Mouse (Mus musculus): ENCODE data around the gene Lta. TPM values are rescaled to one million over a fixed set of nuclear protein-coding genes. Genes with fewer than 3 reads are reported as not detected.

Lta gene
- total RNA-seq, 2 experiments from 2014 or later = not detected

GRCm38 (mm10) chr17:35162730-35163129, 42.4 kb downstream of the Lta start:
- no peak for ATAC-seq (replicated peaks; ENCODE audit: poor library complexity)

- no peak for ATAC-seq (replicated peaks; ENCODE audit: poor library complexity)
Observed at GRCm38 (mm10) chr17:35162121-35162520, 43.0 kb downstream of the Lta start.

GRCm38 (mm10) chr17:35161421-35161820, 43.7 kb downstream of the Lta start:
- no peak for ATAC-seq (replicated peaks; ENCODE audit: poor library complexity)

GRCm38 (mm10) chr17:35159638-35160037, 45.5 kb downstream of the Lta start:
- ATAC-seq (replicated peaks; ENCODE audit: poor library complexity) = no peak

- no peak for ATAC-seq (replicated peaks; ENCODE audit: poor library complexity)
Observed at GRCm38 (mm10) chr17:35158850-35159593, 46.1 kb downstream of the Lta start.

GRCm38 (mm10) chr17:35157661-35158175, 47.4 kb downstream of the Lta start:
- no peak for ATAC-seq (replicated peaks; ENCODE audit: poor library complexity)

GRCm38 (mm10) chr17:35157254-35157653, 47.9 kb downstream of the Lta start:
- no peak for ATAC-seq (replicated peaks; ENCODE audit: poor library complexity)

- ATAC-seq (replicated peaks; ENCODE audit: poor library complexity) = no peak
Observed at GRCm38 (mm10) chr17:35156461-35157200, 48.5 kb downstream of the Lta start.

GRCm38 (mm10) chr17:35155451-35155850, 49.7 kb downstream of the Lta start:
- no peak for ATAC-seq (replicated peaks; ENCODE audit: poor library complexity)

- no peak for ATAC-seq (replicated peaks; ENCODE audit: poor library complexity)
Observed at GRCm38 (mm10) chr17:35154616-35155015, 50.5 kb downstream of the Lta start.

GRCm38 (mm10) chr17:35153931-35154330, 51.2 kb downstream of the Lta start:
- no peak for ATAC-seq (replicated peaks; ENCODE audit: poor library complexity)

Other genes starting within 250 kb of the Lta start
Only the 30 nearest of the 39 such genes appear.
- 0.93 and 1.9 TPM in 2 replicates for gene Sapcd1, start 177.3 kb downstream of the Lta start, total RNA-seq (2015)
- 1.5 TPM in 1 of 2 replicates, not detected in the other for gene Sapcd1, start 177.3 kb downstream of the Lta start, total RNA-seq (2017)
- 4.2 and 5.7 TPM in 2 replicates for gene Msh5, start 158.6 kb downstream of the Lta start, total RNA-seq (2015)
- gene Msh5, start 158.6 kb downstream of the Lta start, total RNA-seq (2017) = 2.4 and 3.5 TPM in 2 replicates
- gene Clic1, start 155.4 kb downstream of the Lta start, total RNA-seq (2015) = 209 and 248 TPM in 2 replicates
- 225 and 254 TPM in 2 replicates for gene Clic1, start 155.4 kb downstream of the Lta start, total RNA-seq (2017)
- gene Ddah2, start 146.3 kb downstream of the Lta start, total RNA-seq (2015) = 1.8 and 2.6 TPM in 2 replicates
- 1.9 and 3.5 TPM in 2 replicates for gene Ddah2, start 146.3 kb downstream of the Lta start, total RNA-seq (2017)
- not detected in 2 replicates for gene Ly6g6c, start 140.0 kb downstream of the Lta start, total RNA-seq (2015)
- gene Ly6g6c, start 140.0 kb downstream of the Lta start, total RNA-seq (2017) = not detected in 2 replicates
- not detected in 2 replicates for gene Mpig6b, start 139.2 kb downstream of the Lta start, total RNA-seq (2015)
- gene Mpig6b, start 139.2 kb downstream of the Lta start, total RNA-seq (2017) = not detected in 2 replicates
- gene Ly6g6e, start 128.4 kb downstream of the Lta start, total RNA-seq (2015) = not detected in 2 replicates
- gene Ly6g6e, start 128.4 kb downstream of the Lta start, total RNA-seq (2017) = not detected in 2 replicates
- not detected in 2 replicates for gene Ly6g6d, start 127.3 kb downstream of the Lta start, total RNA-seq (2015)
- gene Ly6g6d, start 127.3 kb downstream of the Lta start, total RNA-seq (2017) = not detected in 2 replicates
- not detected in 2 replicates for gene Ly6g6f, start 119.7 kb downstream of the Lta start, total RNA-seq (2015)
- gene Ly6g6f, start 119.7 kb downstream of the Lta start, total RNA-seq (2017) = not detected in 2 replicates
- 17.5 and 21.1 TPM in 2 replicates for gene Abhd16a, start 116.1 kb downstream of the Lta start, total RNA-seq (2015)
- gene Abhd16a, start 116.1 kb downstream of the Lta start, total RNA-seq (2017) = 22.7 and 26.0 TPM in 2 replicates
- gene Ly6g5c, start 97.1 kb downstream of the Lta start, total RNA-seq (2015) = not detected in 2 replicates
- not detected in 2 replicates for gene Ly6g5c, start 97.1 kb downstream of the Lta start, total RNA-seq (2017)
- gene Ly6g5b, start 89.9 kb downstream of the Lta start, total RNA-seq (2015) = 0.84 and 1.4 TPM in 2 replicates
- gene Ly6g5b, start 89.9 kb downstream of the Lta start, total RNA-seq (2017) = 0.27 and 0.92 TPM in 2 replicates
- gene Gpank1, start 83.9 kb downstream of the Lta start, total RNA-seq (2015) = 20.3 and 20.7 TPM in 2 replicates
- gene Gpank1, start 83.9 kb downstream of the Lta start, total RNA-seq (2017) = 33.9 and 36.8 TPM in 2 replicates
- 411 and 443 TPM in 2 replicates for gene Csnk2b, start 83.3 kb downstream of the Lta start, total RNA-seq (2015)
- gene Csnk2b, start 83.3 kb downstream of the Lta start, total RNA-seq (2017) = 375 TPM in 2 replicates
- gene D17H6S53E, start 79.0 kb downstream of the Lta start, total RNA-seq (2015) = 1.5 and 3.6 TPM in 2 replicates
- 7.7 and 7.9 TPM in 2 replicates for gene D17H6S53E, start 79.0 kb downstream of the Lta start, total RNA-seq (2017)
- gene Apom, start 73.3 kb downstream of the Lta start, total RNA-seq (2015) = not detected in 2 replicates
- gene Apom, start 73.3 kb downstream of the Lta start, total RNA-seq (2017) = not detected in 2 replicates
- 73.9 and 78.5 TPM in 2 replicates for gene Bag6, start 70.2 kb downstream of the Lta start, total RNA-seq (2015)
- gene Bag6, start 70.2 kb downstream of the Lta start, total RNA-seq (2017) = 77.3 and 88.5 TPM in 2 replicates
- gene Prrc2a, start 40.5 kb downstream of the Lta start, total RNA-seq (2015) = 228 and 262 TPM in 2 replicates
- 59.6 and 63.9 TPM in 2 replicates for gene Prrc2a, start 40.5 kb downstream of the Lta start, total RNA-seq (2017)
- 5.8 and 12.4 TPM in 2 replicates for gene Aif1, start 29.3 kb downstream of the Lta start, total RNA-seq (2015)
- gene Aif1, start 29.3 kb downstream of the Lta start, total RNA-seq (2017) = 8.9 and 11.5 TPM in 2 replicates
- 65.2 and 70.1 TPM in 2 replicates for gene Lst1, start 16.9 kb downstream of the Lta start, total RNA-seq (2015)
- 47.2 and 99.6 TPM in 2 replicates for gene Lst1, start 16.9 kb downstream of the Lta start, total RNA-seq (2017)
- gene Ltb, start 10.9 kb downstream of the Lta start, total RNA-seq (2015) = 0.22 and 0.81 TPM in 2 replicates
- gene Ltb, start 10.9 kb downstream of the Lta start, total RNA-seq (2017) = 0.47 and 4.4 TPM in 2 replicates
- 18.6 and 33.2 TPM in 2 replicates for gene Tnf, start 3.3 kb downstream of the Lta start, total RNA-seq (2015)
- gene Tnf, start 3.3 kb downstream of the Lta start, total RNA-seq (2017) = 11.1 and 16.4 TPM in 2 replicates
- not detected in 2 replicates for gene Gm16181, start 15.5 kb upstream of the Lta start, total RNA-seq (2015)
- not detected in 2 replicates for gene Gm16181, start 15.5 kb upstream of the Lta start, total RNA-seq (2017)
- gene Atp6v1g2, start 28.3 kb upstream of the Lta start, total RNA-seq (2015) = 4.1 and 6.9 TPM in 2 replicates
- 1.1 and 2.4 TPM in 2 replicates for gene Atp6v1g2, start 28.3 kb upstream of the Lta start, total RNA-seq (2017)
- 1.9 and 3.1 TPM in 2 replicates for gene Nfkbil1, start 30.4 kb upstream of the Lta start, total RNA-seq (2015)
- 6.7 and 8.0 TPM in 2 replicates for gene Nfkbil1, start 30.4 kb upstream of the Lta start, total RNA-seq (2017)
- gene Ddx39b, start 36.4 kb upstream of the Lta start, total RNA-seq (2015) = 289 and 314 TPM in 2 replicates
- gene Ddx39b, start 36.4 kb upstream of the Lta start, total RNA-seq (2017) = 188 and 193 TPM in 2 replicates
- 248 and 262 TPM in 2 replicates for gene H2-D1, start 57.4 kb upstream of the Lta start, total RNA-seq (2015)
- gene H2-D1, start 57.4 kb upstream of the Lta start, total RNA-seq (2017) = 464 and 467 TPM in 2 replicates
- not detected in 2 replicates for gene H2-Q1, start 115.1 kb upstream of the Lta start, total RNA-seq (2015)
- not detected in 2 replicates for gene H2-Q1, start 115.1 kb upstream of the Lta start, total RNA-seq (2017)
- gene H2-Q2, start 136.9 kb upstream of the Lta start, total RNA-seq (2015) = not detected in 2 replicates
- gene H2-Q2, start 136.9 kb upstream of the Lta start, total RNA-seq (2017) = not detected in 2 replicates
- 10.6 and 18.1 TPM in 2 replicates for gene H2-Q4, start 174.3 kb upstream of the Lta start, total RNA-seq (2015)
- gene H2-Q4, start 174.3 kb upstream of the Lta start, total RNA-seq (2017) = 24.4 and 31.4 TPM in 2 replicates